Mouse (Mus musculus) heart, adult 11 months (tissue): ENCODE data around the gene 6030468B19Rik.

Experiments used
- DNase-seq: peaks from one replicate; pipeline ENCODE4 v3.0.0; 2022

The 6030468B19Rik gene

GRCm38 (mm10) chr11:117809407-117810311 lies 12.2 kb downstream of the 6030468B19Rik start, which contains the start of the genes Gm20708 and Syngr2:
Gm20708 (plus strand) TSS chr11:117809668.
Syngr2 (plus strand) TSS chr11:117809668.
- peak; percentile 98 for DNase-seq

GRCm38 (mm10) chr11:117810401-117811046 lies 13.1 kb downstream of the 6030468B19Rik start:
- peak; percentile 99 for DNase-seq

GRCm38 (mm10) chr11:117813867-117814266 lies 16.4 kb downstream of the 6030468B19Rik start:
- DNase-seq: peak; percentile 93

GRCm38 (mm10) chr11:117814704-117815366 lies 17.4 kb downstream of the 6030468B19Rik start:
- peak; percentile 89 for DNase-seq

GRCm38 (mm10) chr11:117815850-117816249 lies 18.4 kb downstream of the 6030468B19Rik start:
- DNase-seq: peak; percentile 93

- DNase-seq: no peak
These were observed 19.0 kb downstream of the 6030468B19Rik start for GRCm38 (mm10) chr11:117816389-117816996.

- peak; percentile 99 for DNase-seq
These were observed 21.6 kb downstream of the 6030468B19Rik start for GRCm38 (mm10) chr11:117819095-117819494.

GRCm38 (mm10) chr11:117820173-117820572 lies 22.7 kb downstream of the 6030468B19Rik start:
- DNase-seq: no peak

GRCm38 (mm10) chr11:117821868-117822267 lies 24.4 kb downstream of the 6030468B19Rik start:
- no peak for DNase-seq

- DNase-seq: no peak
These were observed 25.3 kb downstream of the 6030468B19Rik start for GRCm38 (mm10) chr11:117822728-117823241.

- DNase-seq: no peak
These were observed 26.0 kb downstream of the 6030468B19Rik start for GRCm38 (mm10) chr11:117823411-117823810.

- DNase-seq: peak; percentile 98
These were observed 26.9 kb downstream of the 6030468B19Rik start for GRCm38 (mm10) chr11:117824060-117824969.

GRCm38 (mm10) chr11:117825333-117826101 lies 28.1 kb downstream of the 6030468B19Rik start, which contains the start of the genes Afmid and Tk1:
Afmid (plus strand) TSS chr11:117825924.
Tk1 (minus strand) TSS chr11:117826092.
- peak; percentile 98 for DNase-seq

- DNase-seq: no peak
These were observed 28.7 kb downstream of the 6030468B19Rik start for GRCm38 (mm10) chr11:117826164-117826563.

- DNase-seq: no peak
These were observed 29.5 kb downstream of the 6030468B19Rik start for GRCm38 (mm10) chr11:117826916-117827315.

GRCm38 (mm10) chr11:117827386-117827785 lies 29.9 kb downstream of the 6030468B19Rik start:
- no peak for DNase-seq

- DNase-seq: peak; percentile 96
These were observed 30.9 kb downstream of the 6030468B19Rik start for GRCm38 (mm10) chr11:117828149-117828887.

- DNase-seq: peak; percentile 97
These were observed 31.6 kb downstream of the 6030468B19Rik start for GRCm38 (mm10) chr11:117828888-117829604.

GRCm38 (mm10) chr11:117829671-117830215 lies 32.3 kb downstream of the 6030468B19Rik start:
- DNase-seq: no peak
